Mouse (Mus musculus) cerebellum, postnatal 14 days (tissue): ENCODE results near the gene Sec14l5.
A peak's percentile ranks its signal among the peaks of the same experiment; 100 is the strongest.
"Not testable (repeated sequence)": the region's sequence is repeated elsewhere in the genome, so short reads cannot be mapped to it uniquely, and the experiment has no call there.

Experiments
- DNase-seq, 2 experiments: peaks; one replicate each; pipeline ENCODE4 v3.0.0; 2021; ENCODE audit warnings: mixed read lengths in 2 of 2

The Sec14l5 gene

DNA sequence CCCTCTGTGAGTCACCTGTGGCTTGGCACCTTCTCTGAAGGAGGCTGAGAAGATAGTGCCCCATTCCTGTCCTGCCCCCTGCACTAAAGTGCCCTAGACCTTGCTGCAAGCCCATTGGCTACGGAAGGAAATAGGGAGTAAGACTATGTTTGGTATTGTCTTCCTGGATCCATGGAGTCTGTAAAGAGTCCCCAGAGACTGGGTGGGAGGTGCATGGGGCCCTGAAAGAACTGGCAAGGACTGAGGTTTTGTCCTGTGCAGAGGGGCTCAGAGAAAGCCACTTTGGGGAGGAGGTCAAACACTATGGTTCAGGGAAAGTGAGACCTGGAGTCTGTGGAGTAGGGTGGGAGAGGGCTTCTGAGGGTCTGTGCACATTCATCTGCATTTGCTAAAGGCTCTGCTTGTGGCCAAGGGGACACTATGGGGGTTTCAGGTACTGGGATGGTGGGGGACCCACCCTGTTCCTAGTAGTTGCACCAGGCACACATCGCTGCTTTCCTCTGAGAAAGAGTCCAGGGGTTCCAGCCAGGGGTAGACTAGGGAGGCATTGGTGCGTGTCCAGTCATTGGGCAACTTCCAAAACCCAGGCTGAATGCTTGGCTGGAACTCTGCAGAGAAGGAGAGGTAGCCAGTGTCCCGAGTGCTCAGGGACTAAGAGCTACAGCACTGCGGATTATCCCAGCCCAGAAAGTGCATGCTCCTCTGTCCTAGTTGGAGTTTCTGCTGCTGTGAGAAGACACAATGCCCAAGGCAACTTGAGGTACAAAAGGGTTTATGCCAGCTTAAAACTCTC lies 70.6 kb downstream of the Sec14l5 start:
- no peak for DNase-seq

DNA sequence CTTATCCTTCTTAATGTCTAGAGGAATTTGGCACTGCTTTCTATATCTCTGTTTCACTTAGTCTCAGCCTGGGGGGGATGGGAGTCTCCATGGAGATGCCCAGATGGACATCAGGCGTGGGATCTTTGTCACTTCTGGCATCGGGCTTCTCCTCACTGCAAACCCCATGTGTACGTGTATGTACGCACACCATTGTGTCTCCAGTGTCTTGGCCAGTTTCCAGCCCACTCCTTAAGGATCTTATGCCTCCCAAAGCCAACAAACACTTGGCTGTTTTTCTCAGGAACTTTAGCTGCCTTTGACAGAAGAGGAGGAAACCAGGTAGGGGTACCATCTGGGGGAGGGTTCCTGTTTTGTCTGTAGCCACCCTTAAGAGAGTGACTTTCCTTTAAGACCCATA lies 74.5 kb downstream of the Sec14l5 start:
- DNase-seq, result no peak

DNA sequence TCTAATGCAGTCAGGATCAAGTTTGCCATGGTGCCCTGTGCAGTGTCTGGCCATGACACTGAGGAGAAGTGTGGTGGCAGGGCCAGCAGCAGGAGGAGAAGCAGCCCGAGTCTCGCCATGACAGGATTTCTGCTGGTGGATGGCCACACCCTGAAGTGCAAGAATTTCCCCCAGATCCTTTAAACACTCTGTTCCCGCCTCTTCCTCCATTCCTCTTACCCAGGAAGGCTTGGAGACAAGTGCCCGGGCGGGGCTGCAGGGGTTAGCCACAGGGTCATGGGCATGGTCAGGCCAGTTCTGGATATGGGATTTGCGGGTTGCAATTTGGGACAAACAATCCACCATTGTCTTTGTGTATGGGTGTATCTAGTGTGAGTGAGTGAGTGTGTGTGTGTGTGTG lies 75.2 kb downstream of the Sec14l5 start, which contains the start of gene AU021092:
Gene AU021092 (minus strand): TSS at position 160 of the 400 bp plus-strand sequence.
- DNase-seq, result no peak

DNA sequence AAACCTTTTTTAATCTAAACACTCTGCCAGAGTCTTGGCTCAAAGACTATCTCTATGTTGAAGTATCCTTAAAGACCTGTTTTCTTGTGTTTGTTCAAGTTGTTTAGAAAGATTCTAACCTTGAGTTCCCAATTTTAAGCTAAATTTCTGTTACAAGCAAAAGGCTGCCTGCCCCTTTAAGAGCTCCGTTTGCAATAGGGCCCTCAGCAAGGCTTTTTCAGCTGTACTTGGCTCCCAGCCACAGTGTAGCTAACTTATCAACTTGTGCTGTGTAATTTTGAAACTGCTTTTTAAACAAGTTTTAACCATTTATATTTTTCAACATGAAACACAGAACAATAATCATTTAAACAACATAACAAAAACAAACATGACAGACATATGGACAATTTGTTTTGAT lies 79.6 kb downstream of the Sec14l5 start:
- not testable (repeated sequence) for DNase-seq

DNA sequence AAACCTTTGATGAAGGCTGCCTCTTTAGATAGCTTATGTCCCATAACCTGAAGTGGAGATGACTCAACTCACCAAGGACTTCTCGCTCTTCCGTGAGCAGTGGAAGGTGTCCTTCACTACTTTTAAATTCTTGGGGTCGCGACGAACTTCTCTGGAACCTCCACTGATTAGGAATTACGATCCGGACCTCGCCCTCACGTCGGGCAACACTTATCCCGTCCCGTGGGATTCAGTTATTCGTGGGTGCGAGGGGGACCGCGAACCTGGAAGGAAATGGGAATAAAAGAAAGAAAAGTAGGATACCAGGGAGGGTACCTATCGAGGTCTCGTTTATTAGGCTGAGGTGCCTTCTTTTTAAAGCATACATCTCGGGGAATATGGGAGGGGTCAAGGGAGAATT lies 80.6 kb downstream of the Sec14l5 start:
- DNase-seq, result not testable (repeated sequence)

DNA sequence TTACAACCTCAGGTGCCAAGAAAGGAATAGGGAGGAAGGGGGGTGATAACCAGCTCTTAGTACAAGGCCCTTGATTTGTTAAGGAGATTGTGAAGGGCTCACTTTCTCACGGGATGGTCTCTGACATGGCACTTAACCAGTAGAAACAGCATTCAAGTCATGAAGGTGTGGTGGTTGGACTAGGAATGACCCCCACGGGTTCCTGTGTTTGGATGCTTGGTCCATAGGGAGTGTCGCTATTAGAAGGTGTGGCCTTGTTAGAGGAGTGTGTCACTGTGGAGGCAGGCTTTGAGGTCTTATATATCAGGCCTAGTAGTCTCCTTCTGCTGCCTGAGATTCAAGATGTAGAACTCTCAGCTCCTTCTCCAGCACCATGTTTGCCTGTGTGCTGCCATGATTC lies 81.2 kb downstream of the Sec14l5 start:
- DNase-seq, result not testable (repeated sequence)

DNA sequence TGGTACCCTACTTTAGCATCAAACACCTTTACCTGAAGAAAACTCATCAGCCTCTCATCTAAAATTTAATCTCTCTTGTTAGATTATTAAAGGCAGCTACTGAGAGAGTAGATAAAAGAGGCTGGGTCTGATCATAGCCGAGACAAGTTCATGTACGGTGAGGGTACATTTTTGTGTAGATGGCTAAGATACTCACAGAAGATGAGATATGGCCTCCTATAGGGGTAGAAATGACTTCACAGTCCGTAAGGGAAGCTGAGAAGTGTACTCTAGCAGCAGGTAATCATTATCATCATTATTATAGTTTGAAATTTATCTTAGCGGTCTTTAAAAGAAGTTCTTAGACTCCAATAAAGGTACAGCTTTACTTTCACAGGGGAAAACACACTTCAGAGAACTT lies 86.1 kb downstream of the Sec14l5 start:
- no peak for DNase-seq

DNA sequence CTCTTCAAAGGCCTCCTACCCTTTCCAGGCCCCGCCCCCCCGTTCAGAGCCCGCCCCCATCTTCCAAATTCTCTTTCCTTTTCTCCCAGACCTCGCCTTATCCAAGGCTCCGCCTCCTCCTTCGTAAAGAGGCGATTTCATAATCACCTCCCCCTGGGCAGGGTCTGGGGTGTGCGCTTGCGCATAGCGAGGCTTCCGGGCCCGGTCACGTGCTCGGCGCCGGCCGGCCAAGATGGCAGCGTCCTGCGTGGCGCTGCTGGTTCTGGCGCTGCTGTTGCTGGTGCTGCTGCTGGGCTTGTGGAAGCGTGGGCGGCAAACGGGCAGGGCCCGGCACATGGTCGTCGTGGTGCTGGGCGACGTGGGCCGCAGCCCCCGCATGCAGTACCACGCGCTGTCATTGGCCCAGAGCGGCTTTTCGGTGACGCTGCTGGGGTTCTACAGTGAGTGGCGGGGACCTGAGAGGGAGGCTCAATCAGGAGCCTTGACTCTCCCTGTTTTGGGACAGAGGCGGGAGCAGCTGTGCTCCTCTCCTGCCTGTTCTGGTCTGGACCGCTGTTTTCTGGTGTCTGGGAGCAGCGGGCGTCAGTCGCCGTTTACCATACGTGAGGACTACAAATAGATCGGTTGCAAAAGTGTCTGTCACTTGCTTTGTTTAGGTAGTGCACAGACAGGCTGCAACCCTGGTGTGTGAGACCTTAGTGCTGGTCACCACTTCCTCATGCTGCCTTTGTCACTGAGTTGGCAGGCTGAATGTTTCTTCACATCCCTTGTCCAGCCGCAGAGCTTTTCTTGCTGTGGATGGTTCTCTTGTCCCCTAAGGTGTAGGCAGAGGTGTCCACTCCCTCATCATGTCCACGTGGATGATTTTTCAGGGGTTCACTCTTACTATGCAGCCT lies 86.8 kb downstream of the Sec14l5 start, which contains the start of gene Alg1:
Gene Alg1 (plus strand): TSS at position 204 of the 896 bp plus-strand sequence.
- peak; percentile 96 to 97 for DNase-seq
